Mouse (Mus musculus) ES-Bruce4 (cell line): Measurements from ENCODE around the gene Wscd2.

ENCODE experiments used
- CTCF ChIP-seq: IDR thresholded peaks from one replicate; pipeline ENCODE4 v1.8.1; 2011; ENCODE audit warnings: low read depth, low read length
- POLR2A ChIP-seq: IDR thresholded peaks from one replicate; pipeline ENCODE4 v1.8.1; 2011; ENCODE audit warnings: low read length; ENCODE audit not compliant: insufficient read depth

DNA sequence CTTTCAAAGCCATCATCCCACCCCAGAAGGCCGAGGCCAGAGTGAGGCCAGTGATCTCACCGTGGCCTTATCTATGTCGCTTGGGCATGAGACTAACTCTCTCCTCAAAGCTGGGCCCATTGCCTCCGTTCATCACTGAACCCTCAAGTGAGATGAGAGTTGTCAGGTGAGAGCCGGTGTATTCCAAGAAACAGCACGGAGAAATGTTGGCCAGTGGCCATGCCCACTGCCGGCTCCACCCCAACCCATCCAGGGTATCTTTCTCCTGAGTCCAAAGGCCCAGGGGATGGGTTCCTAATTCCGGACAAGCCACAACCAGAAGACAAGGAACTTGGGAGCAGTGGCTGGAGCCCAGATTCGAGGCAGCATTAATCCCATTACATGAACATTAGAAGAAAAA lies 113.3 kb downstream of the Wscd2 start:
- TF ChIP-seq CTCF (no peak), POLR2A (no peak)
